Mouse (Mus musculus): ENCODE measurements at regions not wholly inside any gene's neighbourhood (a gene's known extent, or its start where the extent isn't known, plus 50 kb on each side); places are given as distances from the start of the nearest gene placed in this dataset.
"Not testable (repeated sequence)": the region's sequence is repeated elsewhere in the genome, so short reads cannot be mapped to it uniquely, and the experiment has no call there.

DNA sequence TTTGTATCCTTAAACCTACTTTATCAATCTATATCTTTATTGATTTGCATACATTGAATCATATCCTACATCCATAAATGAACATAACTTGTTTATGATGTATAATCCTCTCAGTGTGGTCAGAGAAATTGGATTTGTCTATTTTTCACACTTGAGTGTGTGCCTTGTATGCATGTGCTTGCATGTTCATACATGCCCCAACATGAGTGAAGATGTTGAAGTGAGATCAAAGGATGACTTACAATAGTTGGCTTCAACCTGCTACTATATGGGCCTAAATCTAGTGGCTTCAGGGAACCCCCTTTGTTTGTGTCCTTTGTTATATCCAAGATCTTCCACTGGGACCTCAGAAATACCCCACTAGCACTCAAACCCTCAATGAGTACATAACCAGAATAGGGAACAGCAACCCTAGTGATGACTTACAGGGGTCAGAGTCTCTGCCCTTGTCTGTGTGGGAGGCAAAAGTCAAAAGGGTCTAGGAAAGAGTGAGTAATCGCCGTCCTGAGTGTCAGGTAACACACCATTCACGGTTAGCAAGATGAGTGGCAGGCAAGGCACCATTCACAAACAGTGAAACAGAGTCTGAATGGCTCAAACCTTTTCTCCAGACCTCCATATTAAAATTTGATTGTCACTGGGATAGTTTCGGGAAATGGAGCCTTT is 236.3 kb downstream of the Lpin1 start:
- DNase-seq (ENCODE audit: low spot score in 2 of 2): no peak

DNA sequence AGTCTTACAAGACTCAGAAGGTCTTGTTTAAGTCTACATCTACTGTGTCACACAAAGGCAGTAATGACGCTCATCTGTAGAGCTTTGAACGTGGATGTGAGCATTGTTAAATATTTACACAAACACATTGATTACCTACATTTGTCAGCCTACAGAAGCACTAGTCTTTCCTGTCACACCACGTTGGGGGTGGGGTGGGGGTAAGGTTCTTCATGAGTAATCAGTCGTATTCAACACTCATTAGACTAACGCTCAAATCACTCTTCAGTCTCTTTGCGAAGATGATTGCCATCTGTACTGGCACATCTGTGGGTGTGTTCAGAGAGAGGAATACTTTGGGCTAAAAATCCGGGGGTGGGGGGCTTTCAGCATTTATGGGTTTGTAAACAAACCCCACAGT is 240.7 kb downstream of the Lpin1 start:
- no peak for DNase-seq (ENCODE audit: low spot score in 2 of 2)

DNA sequence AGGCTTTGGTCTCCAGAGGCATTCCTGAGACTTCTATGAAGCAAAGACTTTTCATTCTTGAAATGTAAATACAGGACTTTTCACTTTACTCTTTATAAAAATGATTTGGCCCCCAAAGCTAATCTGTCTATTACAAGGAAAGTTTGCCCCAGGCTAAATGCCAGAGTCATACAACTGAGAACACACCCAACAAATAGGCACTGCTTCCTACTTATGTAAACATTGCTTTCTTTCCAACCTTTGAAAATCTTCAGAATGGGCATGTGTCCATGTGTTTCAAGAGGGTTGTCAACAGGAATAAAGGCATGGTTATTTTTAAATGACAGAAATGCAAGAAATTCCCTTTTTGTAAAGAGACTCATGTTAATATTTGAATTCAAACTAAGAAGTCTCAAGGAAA is 248.4 kb downstream of the Lpin1 start:
- no peak for DNase-seq (ENCODE audit: low spot score in 2 of 2)

DNA sequence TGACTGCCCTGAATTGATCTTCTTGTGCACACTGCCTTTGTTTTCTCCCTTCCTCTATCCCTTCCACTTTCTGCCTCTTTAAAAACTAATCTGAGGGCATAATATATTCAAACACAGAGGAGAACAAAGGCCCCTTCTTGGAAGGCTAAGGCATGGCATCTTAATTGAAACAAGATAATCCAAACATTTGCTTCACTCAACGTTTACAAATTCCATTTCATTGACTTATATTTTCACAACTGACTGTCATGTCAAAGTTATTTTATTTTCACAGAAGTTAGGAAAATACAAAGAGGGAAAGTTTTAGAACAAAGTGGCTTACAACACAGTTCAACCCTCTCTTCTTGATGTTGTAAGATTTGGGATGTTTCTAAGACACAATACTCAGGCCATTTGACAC is 251.9 kb downstream of the Lpin1 start:
- no peak for DNase-seq (ENCODE audit: low spot score in 2 of 2)

DNA sequence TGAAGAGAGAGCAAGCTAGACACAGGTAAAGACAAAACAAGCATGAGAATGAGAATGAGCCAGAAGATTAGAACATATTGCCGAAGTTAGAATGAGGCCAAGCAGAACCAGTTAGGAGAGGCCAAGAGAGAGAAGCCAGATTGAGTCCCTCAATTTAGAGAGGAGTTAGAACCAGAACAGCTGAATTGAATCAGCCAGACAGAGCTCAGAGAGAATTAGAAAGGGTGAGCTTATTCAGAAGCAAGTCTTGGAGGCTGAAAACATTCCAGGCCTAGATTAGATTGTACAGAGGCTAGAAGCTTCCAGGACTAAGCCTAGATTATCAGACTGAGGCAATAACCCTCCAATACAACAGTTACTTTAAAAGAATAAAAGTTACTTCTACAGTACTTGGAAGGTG is 256.1 kb downstream of the Lpin1 start:
- DNase-seq (ENCODE audit: low spot score in 2 of 2): no peak

DNA sequence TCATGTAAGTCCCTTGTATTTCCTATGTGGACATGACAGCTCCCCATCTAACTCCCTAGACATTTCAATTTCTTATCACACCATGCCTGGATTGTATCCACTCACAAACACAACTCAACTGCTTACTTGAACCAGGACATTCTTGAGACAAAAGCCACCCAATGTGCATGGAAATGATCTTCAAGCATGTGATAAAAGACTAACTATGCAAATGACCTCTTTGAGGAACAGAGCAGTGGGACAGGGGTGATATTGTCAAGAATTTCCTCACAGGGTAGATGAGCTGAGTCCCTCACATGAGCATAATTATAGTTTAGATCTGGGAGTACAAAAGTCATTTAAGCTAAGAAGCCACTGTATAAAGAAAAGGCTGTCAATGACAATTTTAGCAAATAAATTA is 259.0 kb downstream of the Lpin1 start:
- no peak for DNase-seq (ENCODE audit: low spot score in 2 of 2)

DNA sequence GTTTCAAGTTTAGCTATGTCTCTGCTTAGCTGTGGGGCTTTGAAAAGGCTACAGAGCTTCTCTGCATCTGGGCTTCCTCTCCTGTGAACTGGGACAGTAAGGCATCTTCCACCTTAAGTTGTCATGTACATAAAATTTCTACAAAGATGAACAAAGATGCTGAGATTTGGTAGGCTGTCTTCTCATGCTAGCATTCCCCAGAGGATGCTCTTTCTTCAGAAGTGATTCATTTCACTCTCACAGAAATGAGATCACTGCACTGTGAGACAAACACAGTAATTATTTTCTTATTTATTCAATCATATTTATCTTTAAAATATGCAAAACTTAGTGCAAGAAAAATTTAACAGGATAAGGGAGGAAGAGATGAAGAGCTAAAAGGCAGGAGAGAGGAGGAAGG is 261.5 kb downstream of the Lpin1 start:
- DNase-seq (ENCODE audit: low spot score in 2 of 2): no peak

DNA sequence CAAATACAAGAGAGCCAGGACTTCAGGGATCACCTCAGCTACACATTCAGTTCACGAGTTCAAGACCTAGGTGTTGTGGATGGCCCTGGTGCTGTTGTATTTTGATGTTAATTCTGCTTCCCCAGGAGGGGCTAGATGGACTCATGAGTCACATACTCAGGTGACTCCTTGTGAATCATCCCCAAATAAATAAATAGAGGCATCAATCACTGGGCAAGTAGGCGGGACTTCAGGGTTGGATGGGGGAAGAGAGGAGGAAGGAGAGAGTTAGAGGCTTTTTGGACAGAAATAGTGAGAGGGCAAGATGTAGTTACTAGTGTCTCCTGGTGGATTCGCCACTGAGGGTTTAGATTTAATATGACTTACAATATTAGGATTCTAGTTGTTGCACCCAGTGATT is 266.7 kb downstream of the Lpin1 start:
- no peak for DNase-seq (ENCODE audit: low spot score in 2 of 2)

DNA sequence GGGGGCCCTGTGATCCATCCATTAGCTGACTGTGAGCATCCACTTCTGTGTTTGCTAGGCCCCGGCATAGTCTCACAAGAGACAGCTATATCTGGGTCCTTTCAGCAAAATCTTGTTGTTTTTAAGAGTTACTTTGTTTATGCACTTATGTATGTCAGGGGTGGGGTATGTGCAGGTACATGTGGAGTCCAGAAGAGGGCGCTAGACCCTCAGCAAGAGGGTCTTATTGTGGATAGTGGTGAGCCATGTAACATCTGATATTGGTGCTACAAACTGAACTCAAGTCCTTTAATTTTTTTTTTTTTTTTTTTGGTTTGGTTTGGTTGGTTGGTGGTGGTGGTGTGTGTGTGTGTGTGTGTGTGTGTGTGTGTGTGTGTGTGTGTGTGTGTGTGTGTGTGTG is 268.7 kb downstream of the Lpin1 start:
- DNase-seq (ENCODE audit: low spot score in 2 of 2): not testable (repeated sequence)

DNA sequence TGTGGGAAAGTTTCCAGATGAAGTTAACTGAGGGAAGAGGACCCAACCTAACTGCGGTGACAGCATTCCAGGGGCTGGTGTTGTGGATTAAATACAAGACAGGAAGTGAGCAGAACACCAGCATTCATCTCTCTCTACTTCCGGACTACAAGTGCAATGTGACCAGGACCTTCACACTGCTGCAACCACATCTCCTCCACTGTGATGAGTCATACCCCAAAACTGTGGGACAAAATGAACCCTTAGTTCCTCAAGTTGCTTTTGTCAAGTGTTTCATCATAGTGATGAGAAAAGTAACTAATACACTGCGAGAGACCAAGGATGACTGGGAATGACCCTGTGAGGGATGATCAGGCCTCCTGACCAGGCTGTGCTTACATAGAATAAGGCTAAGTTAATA is 279.3 kb downstream of the Lpin1 start:
- DNase-seq (ENCODE audit: low spot score in 2 of 2): no peak

DNA sequence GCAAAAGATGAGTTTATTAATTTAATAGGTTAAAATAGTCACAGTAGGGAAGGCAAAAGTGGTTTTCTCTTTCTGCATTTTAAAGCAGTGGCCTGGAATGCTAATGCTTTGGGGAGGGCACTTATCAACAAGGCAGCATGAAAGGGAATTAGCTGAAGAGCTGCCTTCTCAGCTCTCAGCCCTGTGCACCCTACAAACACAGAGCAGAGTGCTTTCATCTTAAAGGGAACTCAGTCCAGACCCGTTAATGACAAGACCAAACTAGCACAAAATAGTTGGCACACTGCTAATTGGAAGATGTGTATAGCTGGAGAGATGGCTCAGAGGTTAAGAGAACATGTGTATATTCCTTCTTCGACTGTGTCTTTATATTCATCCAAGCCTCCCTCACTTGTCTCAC is 281.6 kb downstream of the Lpin1 start:
- no peak for DNase-seq (ENCODE audit: low spot score in 2 of 2)

DNA sequence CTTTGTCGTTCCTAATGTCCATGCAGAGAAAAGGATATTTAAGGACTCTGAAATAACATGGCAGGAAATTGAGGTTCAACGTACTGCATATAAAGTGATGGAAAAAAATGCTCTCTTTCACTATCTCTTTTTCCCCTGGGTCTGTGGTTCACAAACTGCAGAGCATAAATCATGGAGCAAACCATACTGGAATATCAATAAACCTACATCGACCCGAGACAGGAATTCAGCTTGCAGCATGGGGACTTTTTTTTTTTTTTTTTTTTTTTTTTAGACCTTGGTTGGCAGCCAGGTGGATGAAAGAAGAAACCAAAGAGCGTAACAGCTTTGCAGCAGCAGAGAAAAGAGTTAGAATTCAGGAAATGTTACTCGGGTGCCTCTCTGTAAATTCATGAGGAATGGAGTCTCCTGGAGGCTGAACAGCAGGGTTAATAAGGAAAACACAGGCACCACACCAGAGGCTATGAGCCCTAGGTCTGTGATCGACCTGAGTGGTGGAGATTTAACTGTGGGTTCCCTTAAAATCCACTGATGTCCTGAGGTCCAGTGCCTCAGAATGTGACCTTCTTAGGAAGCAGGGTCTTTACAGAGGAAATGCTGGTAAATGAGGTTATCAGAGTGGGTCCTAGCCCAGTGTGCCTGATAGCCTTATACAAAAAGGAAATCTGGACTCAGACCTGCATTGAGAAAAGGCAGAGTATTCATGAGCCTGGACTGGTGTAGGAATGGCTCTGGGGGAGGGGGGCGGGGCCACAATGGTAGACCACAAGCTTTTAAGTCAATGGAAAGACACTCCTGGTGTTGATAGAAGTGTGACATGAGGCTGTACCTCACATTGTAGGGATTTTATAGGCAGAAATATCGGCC is 290.0 kb downstream of the Lpin1 start:
- DNase-seq (ENCODE audit: low spot score in 2 of 2): no peak

DNA sequence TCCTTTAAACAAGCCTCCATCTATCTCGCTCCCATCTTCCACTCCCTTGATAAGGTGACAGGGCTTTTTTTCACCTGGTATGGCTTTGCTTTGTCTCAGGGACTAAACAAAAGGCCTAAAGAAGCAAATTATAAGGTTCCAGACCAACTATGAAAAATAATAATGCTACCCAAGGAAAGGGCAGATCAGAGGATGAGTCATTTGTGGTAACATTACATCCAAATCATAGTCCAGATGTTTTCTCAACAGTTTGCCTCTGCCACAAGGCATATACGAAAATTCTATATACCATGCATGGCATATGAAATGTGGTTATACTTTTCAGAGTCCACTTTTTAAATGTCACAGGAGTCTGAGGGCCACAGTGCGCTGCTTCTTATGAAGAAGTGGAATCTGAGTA is 302.7 kb downstream of the Lpin1 start:
- no peak for DNase-seq (ENCODE audit: low spot score in 2 of 2)

DNA sequence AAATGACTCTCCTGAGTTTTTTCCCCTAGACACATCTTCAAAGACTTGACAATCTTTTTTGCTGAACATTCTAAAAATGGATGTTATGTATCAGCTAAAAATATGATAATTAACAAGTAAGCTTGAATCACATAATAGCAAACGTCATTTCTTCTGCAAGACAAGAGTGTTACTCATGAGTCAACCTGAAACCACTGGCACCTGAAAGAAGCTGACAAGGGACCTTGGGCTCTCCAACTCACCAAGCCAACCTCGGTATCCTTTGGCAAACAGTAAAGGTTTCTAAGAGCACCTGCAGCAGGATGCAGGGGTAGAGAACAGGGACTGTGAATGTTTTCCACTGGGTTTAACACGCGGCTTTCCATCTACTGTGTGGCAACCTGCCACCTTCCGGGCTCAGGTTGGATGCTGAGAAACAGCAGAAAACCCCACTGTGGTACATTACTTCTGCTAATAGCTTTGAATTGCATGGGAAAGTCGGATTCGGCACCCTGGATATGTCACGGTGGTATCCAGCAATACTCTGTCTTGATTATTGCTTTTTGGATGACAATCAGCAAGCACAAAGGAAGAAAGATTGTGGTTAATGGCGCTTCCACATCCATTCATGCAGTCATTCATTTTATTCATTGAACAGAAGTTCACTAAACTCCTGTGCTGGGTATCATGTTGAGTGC is 305.9 kb downstream of the Lpin1 start:
- no peak for DNase-seq (ENCODE audit: low spot score in 2 of 2)

DNA sequence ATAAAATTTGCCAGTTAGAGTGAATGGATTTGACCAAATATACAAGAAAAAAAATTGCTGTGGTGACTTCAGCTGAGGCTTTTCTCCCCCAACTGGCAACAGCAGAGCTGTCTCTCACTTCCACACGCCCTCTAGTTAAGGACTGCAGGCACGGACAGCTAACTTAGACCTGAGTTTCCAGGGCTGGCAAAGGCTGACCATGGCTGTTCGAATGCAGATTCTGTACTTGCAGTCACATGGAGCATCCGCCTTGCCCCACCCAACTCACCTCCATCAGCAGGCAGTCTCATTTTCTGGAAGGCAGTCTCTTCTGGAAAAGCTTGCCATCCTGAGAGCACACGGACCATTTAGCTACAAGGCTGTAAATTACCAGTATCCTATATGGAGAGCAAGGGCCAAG is 325.7 kb downstream of the Lpin1 start:
- no peak for DNase-seq (ENCODE audit: low spot score in 2 of 2)

DNA sequence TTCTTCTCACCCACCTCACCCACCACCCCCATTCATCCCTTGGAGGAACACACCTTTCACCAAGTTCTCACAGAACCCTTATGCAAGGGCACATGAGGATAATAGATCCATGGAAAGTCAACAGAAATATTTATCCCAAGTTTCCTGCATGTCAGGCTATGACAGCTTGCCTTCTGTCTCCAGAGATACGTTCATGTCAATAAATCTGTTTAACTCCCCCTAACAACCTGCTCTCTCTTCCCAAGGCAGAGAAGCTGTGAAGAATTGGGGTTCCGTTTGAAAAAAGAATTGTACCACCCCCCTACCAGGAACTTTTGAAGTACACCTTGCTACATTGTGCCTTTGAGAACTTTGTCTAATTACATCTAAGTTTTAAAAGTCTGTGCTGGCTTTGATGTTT is 331.6 kb downstream of the Lpin1 start:
- DNase-seq (ENCODE audit: low spot score in 2 of 2): no peak

DNA sequence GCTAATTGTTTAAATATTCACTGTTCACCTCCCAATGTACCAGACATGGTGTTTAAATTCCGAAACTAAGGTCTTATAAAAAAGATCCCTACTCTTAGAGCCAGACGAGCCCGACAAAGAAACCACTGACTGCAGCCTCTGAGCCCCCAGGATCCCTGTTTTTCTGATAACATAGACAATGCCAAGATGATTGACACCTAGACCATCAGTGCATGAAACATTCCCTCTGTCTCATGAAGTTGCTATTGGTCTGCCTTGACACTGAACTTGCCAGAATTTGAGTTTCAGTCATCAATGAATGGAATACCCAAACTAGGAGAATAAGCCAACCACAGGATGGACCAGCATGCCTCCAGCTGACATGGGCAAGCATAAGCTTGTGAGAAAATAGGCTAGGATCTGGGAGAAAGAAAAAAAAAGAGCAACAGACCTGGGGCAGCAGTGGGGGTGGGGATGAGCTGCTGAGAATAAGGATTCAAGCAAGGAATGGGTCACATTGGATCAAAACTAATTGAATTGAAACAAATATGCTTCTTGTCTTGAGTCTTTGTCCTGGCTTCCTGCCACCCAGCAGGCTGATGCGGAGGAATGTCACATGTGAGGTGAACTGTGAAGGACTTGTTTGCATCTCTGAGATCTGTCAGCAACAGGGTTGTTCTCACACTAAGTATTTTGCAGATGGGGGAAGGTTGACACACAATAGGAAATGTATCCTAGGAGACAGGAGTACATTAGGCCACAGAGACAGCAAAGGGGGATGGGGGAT is 333.0 kb downstream of the Lpin1 start:
- DNase-seq (ENCODE audit: low spot score in 2 of 2): no peak

DNA sequence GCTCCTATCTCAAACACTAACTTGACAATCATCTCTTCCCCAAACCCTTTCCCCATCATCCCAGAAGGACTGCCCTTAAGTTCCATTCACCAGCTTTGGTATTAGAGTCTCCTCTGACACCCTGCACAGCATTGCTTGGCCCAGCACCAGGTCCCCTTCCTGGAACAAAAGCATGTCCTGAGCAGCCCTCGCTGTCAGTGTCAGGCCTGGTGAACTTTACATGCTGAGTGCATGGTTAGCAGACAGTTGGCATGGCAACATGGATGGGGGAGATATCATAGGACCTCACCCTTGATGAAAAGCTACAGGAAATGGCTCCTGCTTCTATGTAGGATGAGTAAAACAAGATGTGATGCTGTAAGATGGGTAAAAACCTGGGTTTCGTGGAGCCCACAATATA is 333.6 kb downstream of the Lpin1 start:
- DNase-seq (ENCODE audit: low spot score in 2 of 2): no peak

DNA sequence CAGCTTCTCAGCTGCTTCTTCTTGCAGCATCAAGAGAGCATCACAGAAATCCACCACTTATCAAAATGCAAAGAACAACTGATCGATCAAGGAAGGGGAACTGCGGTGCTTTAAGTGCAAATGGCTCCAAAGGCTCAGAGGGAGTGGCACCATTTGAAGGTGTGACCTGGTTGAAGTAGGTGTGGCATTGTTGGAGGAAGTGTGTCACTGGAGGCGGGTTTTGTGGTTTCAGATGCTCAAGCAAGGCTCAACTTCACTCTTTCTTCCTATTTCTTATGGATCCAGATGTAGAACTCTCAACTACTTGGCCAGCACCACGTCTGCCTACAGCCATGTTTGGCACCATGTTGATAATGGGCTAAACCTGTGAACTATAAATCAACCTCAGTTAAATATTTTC is 334.5 kb downstream of the Lpin1 start:
- no peak for DNase-seq (ENCODE audit: low spot score in 2 of 2)

DNA sequence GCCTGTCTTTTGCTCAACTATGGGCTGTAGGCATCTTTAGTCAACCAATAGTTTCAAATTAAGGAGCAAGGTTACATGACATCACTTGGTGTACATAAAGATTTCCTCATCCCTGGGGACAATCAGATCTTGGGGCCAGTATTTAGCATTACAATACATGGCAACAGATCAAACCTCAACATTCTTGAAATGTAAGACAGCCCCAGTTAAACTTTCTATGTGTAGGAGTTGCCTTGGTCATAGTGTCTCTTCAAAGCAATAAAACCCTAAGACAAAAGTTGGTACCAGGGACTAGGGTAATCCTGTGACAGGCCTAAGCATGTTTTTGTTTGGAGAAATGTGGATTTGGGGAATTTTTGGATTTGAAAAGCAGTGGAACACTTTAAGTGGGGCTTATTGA is 338.3 kb downstream of the Lpin1 start:
- DNase-seq (ENCODE audit: low spot score in 2 of 2): no peak

DNA sequence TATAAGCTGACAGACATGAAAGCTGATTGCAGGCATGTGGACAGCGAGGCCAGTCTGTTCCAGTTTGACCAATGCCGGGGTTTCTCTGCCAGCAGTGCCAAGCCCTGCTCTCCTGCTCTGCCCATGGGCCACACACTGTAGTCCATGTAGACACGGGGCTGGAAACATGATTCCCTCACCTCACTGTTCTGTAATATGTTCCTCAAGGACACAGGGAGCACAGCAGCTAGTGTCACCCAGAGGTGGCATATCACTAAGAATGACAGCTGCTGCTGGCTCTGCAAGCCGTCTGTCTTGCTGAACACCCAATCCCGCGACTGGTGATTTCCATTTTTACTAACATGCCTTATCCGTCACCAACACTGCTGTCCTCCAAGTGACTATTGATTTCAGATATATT is 339.9 kb downstream of the Lpin1 start:
- DNase-seq (ENCODE audit: low spot score in 2 of 2): no peak

DNA sequence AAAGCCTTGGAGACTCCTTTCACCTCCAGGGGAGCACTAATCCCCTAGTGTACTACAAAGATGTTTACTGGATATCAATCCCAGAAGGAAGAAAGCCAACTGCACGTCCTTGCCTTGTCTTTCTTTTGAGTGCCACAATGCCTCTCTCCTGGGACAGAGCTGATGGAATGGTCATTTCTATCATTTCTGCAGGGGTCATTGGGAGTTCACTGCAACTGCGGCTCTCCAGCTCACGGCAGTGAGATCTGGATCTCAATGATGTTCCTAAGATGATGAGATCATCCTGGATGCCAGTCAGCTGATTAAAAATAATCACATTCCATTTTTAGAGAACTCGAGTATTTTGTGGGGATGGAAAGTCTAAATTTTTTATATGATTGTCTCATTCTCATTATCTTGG is 341.1 kb downstream of the Lpin1 start:
- DNase-seq (ENCODE audit: low spot score in 2 of 2): no peak

Measured in thymus, postnatal 10 days (tissue).